Mouse (Mus musculus): ENCODE measurements around the gene Prkce.

- TF ChIP-seq CTCF (IDR thresholded peaks at IDR 0.05; ENCODE audit: control insufficient read depth, insufficient read depth, low read length): no peak
- no peak for TF ChIP-seq POLR2A (IDR thresholded peaks at IDR 0.05; ENCODE audit: borderline replicate concordance, control insufficient read depth, low read depth, low read length)
These were observed 190.8 kb downstream of the Prkce start for GRCm38 (mm10) chr17:86358388-86358787.

All from bone marrow, adult 2 months (tissue).